Mouse (Mus musculus) MEL (cell line): ENCODE measurements at regions not wholly inside any gene's neighbourhood (a gene's known extent, or its start where the extent isn't known, plus 50 kb on each side); places are given as distances from the start of the nearest gene placed in this dataset.

Source experiments
- CTCF ChIP-seq, 3 experiments: IDR thresholded peaks in 2 of 3; conservative IDR thresholded peaks in 1 of 3; 2 replicates each; pipeline ENCODE4 v1.5.1; 2011 to 2012; ENCODE audit warnings: low read length in 3 of 3, low read depth in 2 of 3, mild to moderate bottlenecking in 2 of 3, improper control_type of control experiment in 1 of 3, inconsistent platforms in 1 of 3, mixed read lengths in 1 of 3, moderate library complexity in 1 of 3; ENCODE audit not compliant: control insufficient read depth in 1 of 3, insufficient read depth in 1 of 3, poor library complexity in 1 of 3, severe bottlenecking in 1 of 3
- EP300 ChIP-seq, 2 experiments: IDR thresholded peaks; 2 replicates each; pipeline ENCODE4 v1.6.1; 2011; ENCODE audit warnings: improper control_type of control experiment in 2 of 2, low read length in 2 of 2, low read depth in 1 of 2, mild to moderate bottlenecking in 1 of 2
- GATA1 ChIP-seq: IDR thresholded peaks from 2 replicates; pipeline ENCODE4 v1.6.1; 2011; ENCODE audit warnings: low read depth, low read length, improper control_type of control experiment
- HCFC1 ChIP-seq: IDR thresholded peaks from 2 replicates; pipeline ENCODE4 v1.6.1; 2012; ENCODE audit warnings: low read depth, mild to moderate bottlenecking, inconsistent platforms, low read length, improper control_type of control experiment, moderate library complexity
- KAT2A ChIP-seq: conservative IDR thresholded peaks from 2 replicates; pipeline ENCODE4 v1.6.1; 2012; ENCODE audit warnings: low read depth, low read length, improper control_type of control experiment, inconsistent platforms
- MAFK ChIP-seq: IDR thresholded peaks from 2 replicates; pipeline ENCODE4 v1.6.1; 2011; ENCODE audit warnings: low read depth, mild to moderate bottlenecking, low read length, improper control_type of control experiment, borderline replicate concordance
- MYC ChIP-seq: IDR thresholded peaks from 2 replicates; pipeline ENCODE4 v1.6.1; 2011; ENCODE audit warnings: low read depth, mild to moderate bottlenecking, low read length, improper control_type of control experiment, moderate library complexity
- NRF1 ChIP-seq: IDR thresholded peaks from 2 replicates; pipeline ENCODE4 v1.6.1; 2014; ENCODE audit warnings: low read depth, mild to moderate bottlenecking, inconsistent platforms, low read length, improper control_type of control experiment, moderate library complexity; ENCODE audit not compliant: poor library complexity, insufficient read depth, severe bottlenecking
- POLR2A ChIP-seq, 2 experiments: IDR thresholded peaks; 2 replicates each; pipeline ENCODE4 v1.6.1; 2011 to 2012; ENCODE audit warnings: low read length in 2 of 2, mild to moderate bottlenecking in 2 of 2, control low read depth in 1 of 2, improper control_type of control experiment in 1 of 2, low read depth in 1 of 2, moderate library complexity in 1 of 2; ENCODE audit not compliant: control insufficient read depth in 1 of 2, insufficient read depth in 1 of 2, poor library complexity in 1 of 2
- POLR2AphosphoS5 ChIP-seq: IDR thresholded peaks from 2 replicates; pipeline ENCODE4 v1.6.1; 2012; ENCODE audit warnings: low read depth, borderline replicate concordance, mild to moderate bottlenecking, inconsistent platforms, low read length, moderate library complexity, mixed read lengths
- SMC3 ChIP-seq: IDR thresholded peaks from 2 replicates; pipeline ENCODE4 v1.6.1; 2011; ENCODE audit warnings: low read depth, low read length, improper control_type of control experiment
- TCF12 ChIP-seq: IDR thresholded peaks from 2 replicates; pipeline ENCODE4 v1.6.1; 2014; ENCODE audit warnings: low read depth, mild to moderate bottlenecking, inconsistent platforms, low read length, improper control_type of control experiment, moderate library complexity
- USF1 ChIP-seq: IDR thresholded peaks from 2 replicates; pipeline ENCODE4 v1.6.1; 2014; ENCODE audit warnings: low read depth, mild to moderate bottlenecking, inconsistent platforms, low read length, improper control_type of control experiment, moderate library complexity
- ZKSCAN1 ChIP-seq: IDR thresholded peaks from 2 replicates; pipeline ENCODE4 v1.6.1; 2012; ENCODE audit warnings: low read depth, mild to moderate bottlenecking, inconsistent platforms, low read length, improper control_type of control experiment, moderate library complexity

DNA sequence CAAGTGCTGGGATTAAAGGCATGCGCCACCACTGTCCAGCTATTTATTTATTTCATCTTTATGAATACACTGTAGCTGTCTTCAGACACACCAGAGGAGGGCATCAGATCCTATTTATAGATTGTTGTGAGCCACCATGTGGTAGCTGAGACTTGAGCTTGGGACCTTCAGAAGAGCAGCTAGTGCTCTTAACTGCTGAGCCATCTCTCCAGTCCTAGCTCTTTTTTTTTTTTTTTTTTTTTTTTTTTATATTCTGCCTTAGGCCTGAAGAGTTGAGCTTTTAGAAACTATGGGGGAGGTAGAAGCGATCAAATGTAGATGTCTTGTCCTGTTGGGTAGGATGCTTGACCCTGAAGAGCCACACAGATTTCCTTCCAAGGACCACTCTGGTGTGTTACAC lies 147.6 kb upstream of the Jmjd1c start:
- TF ChIP-seq ZKSCAN1 (no peak), KAT2A (no peak), USF1 (no peak), EP300 (IDR thresholded peaks at IDR 0.05; ENCODE audit: low read depth in 1 of 2, low read length in 2 of 2) (no peak), POLR2A (IDR thresholded peaks at IDR 0.05; ENCODE audit: control insufficient read depth in 1 of 2, insufficient read depth in 1 of 2, low read depth in 1 of 2, low read length in 2 of 2, poor library complexity in 1 of 2) (no peak), GATA1 (no peak), CTCF (IDR thresholded peaks at IDR 0.05 in 2 of 3, conservative IDR thresholded peaks at IDR 0.05 in 1 of 3; ENCODE audit: control insufficient read depth in 1 of 3, insufficient read depth in 1 of 3, low read depth in 2 of 3, low read length in 3 of 3, poor library complexity in 1 of 3, severe bottlenecking in 1 of 3) (no peak), MYC (no peak), MAFK (no peak), TCF12 (no peak), SMC3 (no peak), NRF1 (no peak), POLR2AphosphoS5 (no peak), HCFC1 (no peak)
